Mouse (Mus musculus) heart, embryonic 14.5 days (tissue): ENCODE measurements around the gene Pyurf. TPM values are rescaled to one million over a fixed set of nuclear protein-coding genes. Genes with fewer than 3 reads are reported as not detected.

ENCODE experiments used
- ATAC-seq: fragments of 200-750 bp; cut with Nextera tagmentation; 2 replicates; pipeline ENCODE4 v1.8.0; 2017; ENCODE audit warnings: low read depth, moderate TSS enrichment; ENCODE audit not compliant: insufficient number of reproducible peaks, insufficient read depth, low FRiP score
- H3K27ac ChIP-seq, 2 experiments: fragments of 200-500 bp in 1 of 2; fragments of 300-500 bp in 1 of 2; sonication (generic) in 1 of 2; replicated peaks in 1 of 2; 2 replicates each; pipeline ENCODE4 v1.5.1; 2012 to 2014; ENCODE audit warnings: low read depth in 2 of 2, low read length in 2 of 2, control low read depth in 1 of 2, mild to moderate bottlenecking in 1 of 2, mixed read lengths in 1 of 2; ENCODE audit not compliant: control insufficient read depth in 1 of 2, insufficient read depth in 1 of 2
- H3K27me3 ChIP-seq: fragments of 300-500 bp; sonication (generic); 2 replicates; pipeline ENCODE4 v1.6.1; 2014; ENCODE audit warnings: mild to moderate bottlenecking, low read length, control low read depth; ENCODE audit not compliant: control insufficient read depth, insufficient read depth
- H3K36me3 ChIP-seq: fragments of 300-500 bp; sonication (generic); 2 replicates; pipeline ENCODE4 v1.6.1; 2014; ENCODE audit warnings: mild to moderate bottlenecking, control low read depth, low read length, mixed read lengths; ENCODE audit not compliant: control insufficient read depth, insufficient read depth
- H3K4me1 ChIP-seq, 2 experiments: fragments of 200-500 bp in 1 of 2; fragments of 300-500 bp in 1 of 2; sonication (generic) in 1 of 2; 2 replicates each; pipeline ENCODE4 v1.6.1; 2012 to 2014; ENCODE audit warnings: low read length in 2 of 2, control low read depth in 1 of 2, mixed read lengths in 1 of 2; ENCODE audit not compliant: control insufficient read depth in 2 of 2, insufficient read depth in 2 of 2
- H3K4me2 ChIP-seq: fragments of 300-500 bp; sonication (generic); 2 replicates; pipeline ENCODE4 v1.6.1; 2014; ENCODE audit warnings: mild to moderate bottlenecking, low read length
- H3K4me3 ChIP-seq, 2 experiments: fragments of 200-500 bp in 1 of 2; fragments of 300-500 bp in 1 of 2; sonication (generic) in 1 of 2; 2 replicates each; pipeline ENCODE4 v1.5.1; 2012 to 2014; ENCODE audit warnings: low read length in 2 of 2, mild to moderate bottlenecking in 2 of 2, control low read depth in 1 of 2, low read depth in 1 of 2, moderate library complexity in 1 of 2; ENCODE audit not compliant: control insufficient read depth in 1 of 2, insufficient read depth in 1 of 2
- H3K9ac ChIP-seq: fragments of 300-500 bp; sonication (generic); 2 replicates; pipeline ENCODE4 v1.6.1; 2014; ENCODE audit warnings: mild to moderate bottlenecking, low read length
- H3K9me3 ChIP-seq: fragments of 300-500 bp; sonication (generic); 2 replicates; pipeline ENCODE4 v1.6.1; 2016; ENCODE audit warnings: low read length, control low read depth; ENCODE audit not compliant: control insufficient read depth
- WGBS: fragments of 180-500 bp; shearing (Covaris S2); extraction: QIAGEN DNeasy Blood & Tissue Kit; methylation state at CpG from one replicate; pipeline ENCODE4 v1.1.7; 2014; 5-methylcytosine and 5-hydroxymethylcytosine counted together
- polyA plus RNA-seq: library from polyadenylated mRNA; unstranded; fragments of >200 nt; fragmentation: Nextera tagmentation; extraction: Ambion mirVana; gene quantifications from 2 replicates; pipeline ENCODE4 v1.2.1, GENCODE M21; 2014

Gene Pyurf
- polyA plus RNA-seq, 1 experiment from 2014 or later, result 32.6 TPM

- Histone ChIP-seq H3K4me2 (peak overlapping the region; percentile 85), H3K27ac (no peak overlapping the region), H3K27me3 (no peaks in the 10 kb centered on the region), H3K4me3 (0 out of 4 replicates have a peak overlapping the region, but pooled peaks of 1 of the 2 experiments have one; percentile 83), H3K9me3 (no peaks in the 10 kb centered on the region), H3K4me1 (peaks cover 2 to 12% of the 10 kb centered on the region in 2 experiments; a peak in 1 of 4 replicates), H3K9ac (no peak overlapping the region), H3K36me3 (no peaks in the 10 kb centered on the region)
- ATAC-seq, result no peak
- 65% methylated on average over 4 of the region's 4 CpGs for WGBS
Observed at GRCm38 (mm10) chr6:57701686-57702085, 9.8 kb upstream of the Pyurf start.

GRCm38 (mm10) chr6:57693116-57693515, 1.2 kb upstream of the Pyurf start:
- Histone ChIP-seq H3K4me3 (no peak overlapping the region), H3K4me2 (no peak overlapping the region), H3K9ac (no peak overlapping the region), H3K36me3 (peaks cover 16% of the 10 kb centered on the region), H3K27ac (no peak overlapping the region), H3K9me3 (no peaks in the 10 kb centered on the region), H3K27me3 (no peaks in the 10 kb centered on the region), H3K4me1 (peaks cover 0 to 6% of the 10 kb centered on the region in 2 experiments; a peak in 1 of 4 replicates)
- WGBS, result 90% methylated on average over 3 of the region's 3 CpGs
- ATAC-seq, result no peak

- Histone ChIP-seq H3K27me3 (no peaks in the 10 kb centered on the region), H3K4me2 (no peak overlapping the region), H3K9me3 (0 out of 2 replicates have a peak, but pooled peaks cover 3% of the 10 kb centered on the region), H3K9ac (no peak overlapping the region), H3K4me3 (no peak overlapping the region), H3K36me3 (peaks cover 51% of the 10 kb centered on the region), H3K4me1 (no peaks in the 10 kb centered on the region), H3K27ac (no peak overlapping the region)
- no peak for ATAC-seq
- 79% methylated on average over 1 of the region's 1 CpGs for WGBS
Observed at GRCm38 (mm10) chr6:57684156-57684555, 7.7 kb downstream of the Pyurf start.

DNA sequence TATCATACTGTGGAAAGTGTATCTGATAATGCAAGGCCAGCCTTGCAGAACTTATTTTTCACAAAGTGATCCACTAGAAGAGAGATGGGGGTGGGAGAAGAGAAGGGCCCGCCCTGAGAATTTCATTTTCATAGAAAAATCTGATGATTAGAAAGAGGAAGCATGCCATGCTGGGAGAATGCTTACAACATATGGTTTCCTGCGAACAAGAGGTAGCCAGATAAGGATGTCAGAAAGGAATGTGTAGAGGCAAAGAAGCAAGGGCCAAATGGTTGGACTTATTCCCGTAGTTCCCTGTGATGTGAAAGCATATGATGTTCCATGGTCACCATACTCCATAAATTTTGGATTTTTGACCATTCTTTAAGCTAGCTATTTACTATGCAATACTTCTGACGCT, 30.6 kb downstream of the Pyurf start:
- WGBS, result 39% methylated on average over 4 of the region's 4 CpGs
- H3K27ac ChIP-seq, result no peak overlapping the region
- ATAC-seq, result no peak
- H3K4me2 ChIP-seq, result no peak overlapping the region
- peaks cover 0 to 6% of the 10 kb centered on the region in 2 experiments; a peak in 2 of 4 replicates for H3K4me1 ChIP-seq
- H3K4me3 ChIP-seq, result no peak overlapping the region
- H3K27me3 ChIP-seq, result no peaks in the 10 kb centered on the region
- no peaks in the 10 kb centered on the region for H3K36me3 ChIP-seq
- H3K9me3 ChIP-seq, result no peaks in the 10 kb centered on the region
- no peak overlapping the region for H3K9ac ChIP-seq

GRCm38 (mm10) chr6:57647256-57647655, 44.6 kb downstream of the Pyurf start:
- no peaks in the 10 kb centered on the region for H3K4me1 ChIP-seq
- 49% methylated on average over 1 of the region's 1 CpGs for WGBS
- H3K27ac ChIP-seq, result no peak overlapping the region
- H3K27me3 ChIP-seq, result no peaks in the 10 kb centered on the region
- H3K9ac ChIP-seq, result no peak overlapping the region
- H3K36me3 ChIP-seq, result no peaks in the 10 kb centered on the region
- ATAC-seq, result no peak
- H3K9me3 ChIP-seq, result no peaks in the 10 kb centered on the region
- H3K4me3 ChIP-seq, result no peak overlapping the region
- no peak overlapping the region for H3K4me2 ChIP-seq

- WGBS, result 21% methylated on average over 4 of the region's 4 CpGs
- Histone ChIP-seq H3K9ac (no peak overlapping the region), H3K4me2 (no peak overlapping the region)
Observed at GRCm38 (mm10) chr6:57641789-57642188, 50.1 kb downstream of the Pyurf start.

DNA sequence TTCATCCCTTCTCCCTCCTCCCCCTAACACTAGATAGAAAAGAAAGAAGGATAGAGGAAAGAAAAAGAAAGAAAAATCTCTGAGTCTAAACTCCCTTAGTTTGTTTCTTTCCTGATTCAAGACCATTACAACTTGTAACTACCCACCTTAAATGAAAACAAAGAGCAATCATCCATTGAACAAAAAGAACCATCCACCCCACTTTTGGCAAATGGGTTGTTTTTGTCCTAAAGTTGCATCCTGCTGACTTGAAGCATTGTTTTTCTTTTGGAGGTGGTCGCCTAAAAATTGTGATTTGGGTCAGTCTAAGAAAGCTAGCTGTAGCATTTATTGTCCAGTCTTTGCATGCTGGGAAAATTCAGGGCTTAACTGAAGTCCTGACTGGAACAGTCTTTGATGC, 52.3 kb downstream of the Pyurf start:
- H3K4me2 ChIP-seq, result no peak overlapping the region
- no peaks in the 10 kb centered on the region for H3K27me3 ChIP-seq
- H3K36me3 ChIP-seq, result no peaks in the 10 kb centered on the region
- peaks cover 3 to 4% of the 10 kb centered on the region in 2 experiments for H3K4me1 ChIP-seq
- H3K4me3 ChIP-seq, result no peak overlapping the region
- no peaks in the 10 kb centered on the region for H3K9me3 ChIP-seq
- WGBS, result 68% methylated on average over 1 of the region's 1 CpGs
- ATAC-seq, result no peak
- H3K9ac ChIP-seq, result no peak overlapping the region
- no peak overlapping the region for H3K27ac ChIP-seq

More at GRCm38 (mm10) chr6:57641789-57642188, 50.1 kb downstream of the Pyurf start:
- no peaks in the 10 kb centered on the region for H3K36me3 ChIP-seq
- H3K4me3 ChIP-seq, result no peak overlapping the region
- no peaks in the 10 kb centered on the region for H3K9me3 ChIP-seq
- no peak overlapping the region for H3K27ac ChIP-seq
- ATAC-seq, result no peak; the same call in 1 of the 2 replicates
- H3K27me3 ChIP-seq, result no peaks in the 10 kb centered on the region
- H3K4me1 ChIP-seq, result peaks cover 3 to 4% of the 10 kb centered on the region in 2 experiments
